Mouse (Mus musculus): ENCODE results near the gene D930020B18Rik. TPM values are rescaled to one million over a fixed set of nuclear protein-coding genes. Genes with fewer than 3 reads are reported as not detected.

Gene D930020B18Rik
- total and polyA plus RNA-seq, 3 experiments = 0.61 to 0.65 TPM; not detected in 1

GRCm38 (mm10) chr10:121726505-121726904 lies 85.1 kb downstream of the D930020B18Rik start:
- no peak for DNase-seq (ENCODE audit: low read depth, low spot score)
- no peak overlapping the region for H3K9ac ChIP-seq (ENCODE audit: control insufficient read depth, low read depth, low read length, poor library complexity, severe bottlenecking)
- peaks cover 0 to 5% of the 10 kb centered on the region in 2 experiments; a peak in 2 of 4 replicates for H3K4me1 ChIP-seq (ENCODE audit: control insufficient read depth in 1 of 2, insufficient read depth in 2 of 2, low read length in 2 of 2)
- no peaks in the 10 kb centered on the region for H3K79me2 ChIP-seq (ENCODE audit: control insufficient read depth, insufficient read depth, low read length, poor library complexity)
- peaks cover 0 to 5% of the 10 kb centered on the region in 2 experiments; a peak in 2 of 4 replicates for H3K36me3 ChIP-seq (ENCODE audit: control insufficient read depth in 1 of 2, insufficient read depth in 2 of 2, low read length in 2 of 2)
- H3K27ac ChIP-seq (ENCODE audit: control insufficient read depth, low read depth, low read length) = no peak overlapping the region
- no peak overlapping the region for H3K4me3 ChIP-seq (ENCODE audit: control insufficient read depth in 1 of 2, insufficient read depth in 1 of 2, low read depth in 2 of 2, low read length in 2 of 2)
- no peaks in the 10 kb centered on the region for H3K9me3 ChIP-seq (replicated peaks; ENCODE audit: insufficient read depth, low read length)
- no peaks in the 10 kb centered on the region for H3K27me3 ChIP-seq (ENCODE audit: control insufficient read depth in 1 of 2, insufficient read depth in 2 of 2, low read length in 2 of 2)
- TF ChIP-seq NELFE (IDR thresholded peaks at IDR 0.05; ENCODE audit: low read depth, low read length) = no peak
- no peak for TF ChIP-seq UBTF (IDR thresholded peaks at IDR 0.05; ENCODE audit: borderline replicate concordance, insufficient read depth, low read depth, low read length)
- no peak for TF ChIP-seq MAX (IDR thresholded peaks at IDR 0.05; ENCODE audit: low read length)
- TF ChIP-seq GATA1 (IDR thresholded peaks at IDR 0.05; ENCODE audit: low read depth, low read length) = no peak
- TF ChIP-seq TCF12 (IDR thresholded peaks at IDR 0.05; ENCODE audit: low read depth, low read length) = no peak
- no peak for TF ChIP-seq MAZ (IDR thresholded peaks at IDR 0.05; ENCODE audit: low read depth, low read length)
- TF ChIP-seq USF1 (IDR thresholded peaks at IDR 0.05; ENCODE audit: low read depth, low read length) = no peak
- TF ChIP-seq CHD2 (IDR thresholded peaks at IDR 0.05; ENCODE audit: low read length) = no peak
- no peak for TF ChIP-seq MYB (IDR thresholded peaks at IDR 0.05; ENCODE audit: low read depth, low read length)
- no peak for TF ChIP-seq CTCF (IDR thresholded peaks at IDR 0.05 in 2 of 3, conservative IDR thresholded peaks at IDR 0.05 in 1 of 3; ENCODE audit: control insufficient read depth in 1 of 3, insufficient read depth in 1 of 3, low read depth in 2 of 3, low read length in 3 of 3, poor library complexity in 1 of 3, severe bottlenecking in 1 of 3)
- TF ChIP-seq RAD21 (IDR thresholded peaks at IDR 0.05; ENCODE audit: low read depth, low read length) = no peak
- no peak for TF ChIP-seq EP300 (IDR thresholded peaks at IDR 0.05; ENCODE audit: low read depth in 1 of 2, low read length in 2 of 2)
- no peak for TF ChIP-seq NRF1 (IDR thresholded peaks at IDR 0.05; ENCODE audit: insufficient read depth, low read depth, low read length, poor library complexity, severe bottlenecking)
- TF ChIP-seq MXI1 (IDR thresholded peaks at IDR 0.05; ENCODE audit: low read depth, low read length) = no peak
- TF ChIP-seq SMC3 (IDR thresholded peaks at IDR 0.05; ENCODE audit: low read depth, low read length) = no peak

GRCm38 (mm10) chr10:121727151-121727550 lies 85.8 kb downstream of the D930020B18Rik start:
- H3K4me1 ChIP-seq (ENCODE audit: control insufficient read depth in 1 of 2, insufficient read depth in 2 of 2, low read length in 2 of 2) = peaks cover 0 to 5% of the 10 kb centered on the region in 2 experiments; a peak in 2 of 4 replicates
- no peak overlapping the region for H3K27ac ChIP-seq (ENCODE audit: control insufficient read depth, low read depth, low read length)
- no peaks in the 10 kb centered on the region for H3K79me2 ChIP-seq (ENCODE audit: control insufficient read depth, insufficient read depth, low read length, poor library complexity)
- peaks cover 0 to 5% of the 10 kb centered on the region in 2 experiments; a peak in 2 of 4 replicates for H3K36me3 ChIP-seq (ENCODE audit: control insufficient read depth in 1 of 2, insufficient read depth in 2 of 2, low read length in 2 of 2)
- H3K9ac ChIP-seq (ENCODE audit: control insufficient read depth, low read depth, low read length, poor library complexity, severe bottlenecking) = no peak overlapping the region
- no peaks in the 10 kb centered on the region for H3K9me3 ChIP-seq (replicated peaks; ENCODE audit: insufficient read depth, low read length)
- DNase-seq (ENCODE audit: low read depth, low spot score) = no peak
- TF ChIP-seq ZC3H11A (IDR thresholded peaks at IDR 0.05; ENCODE audit: low read depth, low read length) (no peak), MYC (IDR thresholded peaks at IDR 0.05; ENCODE audit: low read depth, low read length) (no peak), RAD21 (IDR thresholded peaks at IDR 0.05; ENCODE audit: low read depth, low read length) (no peak)
- no peak overlapping the region for H3K4me3 ChIP-seq (ENCODE audit: control insufficient read depth in 1 of 2, insufficient read depth in 1 of 2, low read depth in 2 of 2, low read length in 2 of 2)
- H3K27me3 ChIP-seq (ENCODE audit: control insufficient read depth in 1 of 2, insufficient read depth in 2 of 2, low read length in 2 of 2) = no peaks in the 10 kb centered on the region
